Mouse (Mus musculus) MEL (cell line): ENCODE results near the gene Vax1. TPM values are rescaled to one million over a fixed set of nuclear protein-coding genes. Genes with fewer than 3 reads are reported as not detected.

Experiments used
- DNase-seq: peaks from one replicate; pipeline ENCODE4 v3.0.0; 2011; ENCODE audit warnings: low read depth, low spot score
- H3K27ac ChIP-seq: 2 replicates; pipeline ENCODE4 v1.5.1; 2012; ENCODE audit warnings: low read depth, mild to moderate bottlenecking, control low read depth, low read length, moderate library complexity; ENCODE audit not compliant: control insufficient read depth
- H3K27me3 ChIP-seq, 2 experiments: fragments of 150-350 bp in 1 of 2; sonication (generic) in 1 of 2; 2 replicates each; pipeline ENCODE4 v1.6.1; 2012; ENCODE audit warnings: low read length in 2 of 2, mild to moderate bottlenecking in 2 of 2, improper control_type of control experiment in 1 of 2, moderate library complexity in 1 of 2; ENCODE audit not compliant: insufficient read depth in 2 of 2, control insufficient read depth in 1 of 2
- H3K36me3 ChIP-seq, 2 experiments: 2 replicates each; pipeline ENCODE4 v1.6.1; 2012 to 2014; ENCODE audit warnings: low read length in 2 of 2, improper control_type of control experiment in 1 of 2, inconsistent platforms in 1 of 2, mild to moderate bottlenecking in 1 of 2; ENCODE audit not compliant: insufficient read depth in 2 of 2, control insufficient read depth in 1 of 2
- H3K4me1 ChIP-seq, 2 experiments: fragments of 150-350 bp in 1 of 2; sonication (generic) in 1 of 2; 2 replicates each; pipeline ENCODE4 v1.6.1; 2012; ENCODE audit warnings: low read length in 2 of 2, improper control_type of control experiment in 1 of 2, mild to moderate bottlenecking in 1 of 2; ENCODE audit not compliant: insufficient read depth in 2 of 2, control insufficient read depth in 1 of 2
- H3K4me3 ChIP-seq, 2 experiments: fragments of 150-350 bp in 1 of 2; sonication (generic) in 1 of 2; 2 replicates each; pipeline ENCODE4 v1.5.1; 2012; ENCODE audit warnings: low read depth in 2 of 2, low read length in 2 of 2, mild to moderate bottlenecking in 2 of 2, moderate library complexity in 2 of 2, control low read depth in 1 of 2, improper control_type of control experiment in 1 of 2; ENCODE audit not compliant: control insufficient read depth in 1 of 2, insufficient read depth in 1 of 2
- H3K79me2 ChIP-seq: 2 replicates; pipeline ENCODE4 v1.6.1; 2012; ENCODE audit warnings: mild to moderate bottlenecking, low read length, moderate library complexity; ENCODE audit not compliant: control insufficient read depth, poor library complexity, insufficient read depth
- H3K9ac ChIP-seq: 2 replicates; pipeline ENCODE4 v1.6.1; 2012; ENCODE audit warnings: low read depth, mild to moderate bottlenecking, control low read depth, low read length, moderate library complexity; ENCODE audit not compliant: control insufficient read depth, poor library complexity, severe bottlenecking
- H3K9me3 ChIP-seq: fragments of 150-350 bp; sonication (generic); replicated peaks from 2 replicates; pipeline ENCODE4 v1.6.1; 2012; ENCODE audit warnings: mild to moderate bottlenecking, low read length, improper control_type of control experiment, moderate library complexity; ENCODE audit not compliant: insufficient read depth
- CHD2 ChIP-seq: IDR thresholded peaks from 2 replicates; pipeline ENCODE4 v1.6.1; 2011; ENCODE audit warnings: low read length, improper control_type of control experiment
- CTCF ChIP-seq, 3 experiments: IDR thresholded peaks in 2 of 3; conservative IDR thresholded peaks in 1 of 3; 2 replicates each; pipeline ENCODE4 v1.5.1; 2011 to 2012; ENCODE audit warnings: low read length in 3 of 3, low read depth in 2 of 3, mild to moderate bottlenecking in 2 of 3, improper control_type of control experiment in 1 of 3, inconsistent platforms in 1 of 3, mixed read lengths in 1 of 3, moderate library complexity in 1 of 3; ENCODE audit not compliant: control insufficient read depth in 1 of 3, insufficient read depth in 1 of 3, poor library complexity in 1 of 3, severe bottlenecking in 1 of 3
- E2F4 ChIP-seq: IDR thresholded peaks from 2 replicates; pipeline ENCODE4 v1.6.1; 2011; ENCODE audit warnings: low read depth, low read length, improper control_type of control experiment, borderline replicate concordance
- GABPA ChIP-seq: IDR thresholded peaks from 2 replicates; pipeline ENCODE4 v1.6.1; 2012; ENCODE audit warnings: low read depth, mild to moderate bottlenecking, inconsistent platforms, low read length, improper control_type of control experiment, moderate library complexity
- JUND ChIP-seq: IDR thresholded peaks from 2 replicates; pipeline ENCODE4 v1.6.1; 2011; ENCODE audit warnings: low read depth, mild to moderate bottlenecking, improper control_type of control experiment, low read length
- MXI1 ChIP-seq: IDR thresholded peaks from 2 replicates; pipeline ENCODE4 v1.6.1; 2011; ENCODE audit warnings: mild to moderate bottlenecking, low read depth, low read length, improper control_type of control experiment
- NELFE ChIP-seq: IDR thresholded peaks from 2 replicates; pipeline ENCODE4 v1.6.1; 2011; ENCODE audit warnings: low read depth, low read length, improper control_type of control experiment
- POLR2A ChIP-seq, 2 experiments: IDR thresholded peaks; 2 replicates each; pipeline ENCODE4 v1.6.1; 2011 to 2012; ENCODE audit warnings: low read length in 2 of 2, mild to moderate bottlenecking in 2 of 2, control low read depth in 1 of 2, improper control_type of control experiment in 1 of 2, low read depth in 1 of 2, moderate library complexity in 1 of 2; ENCODE audit not compliant: control insufficient read depth in 1 of 2, insufficient read depth in 1 of 2, poor library complexity in 1 of 2
- POLR2AphosphoS5 ChIP-seq: IDR thresholded peaks from 2 replicates; pipeline ENCODE4 v1.6.1; 2012; ENCODE audit warnings: low read depth, borderline replicate concordance, mild to moderate bottlenecking, inconsistent platforms, low read length, moderate library complexity, mixed read lengths
- RAD21 ChIP-seq: IDR thresholded peaks from 2 replicates; pipeline ENCODE4 v1.6.1; 2011; ENCODE audit warnings: mild to moderate bottlenecking, low read depth, low read length, improper control_type of control experiment
- SIN3A ChIP-seq: IDR thresholded peaks from 2 replicates; pipeline ENCODE4 v1.6.1; 2012; ENCODE audit warnings: low read length, improper control_type of control experiment, inconsistent platforms
- SMC3 ChIP-seq: IDR thresholded peaks from 2 replicates; pipeline ENCODE4 v1.6.1; 2011; ENCODE audit warnings: low read depth, low read length, improper control_type of control experiment
- TBP ChIP-seq: IDR thresholded peaks from 2 replicates; pipeline ENCODE4 v1.8.0; 2011; ENCODE audit warnings: low read depth, low read length, improper control_type of control experiment
- USF1 ChIP-seq: IDR thresholded peaks from 2 replicates; pipeline ENCODE4 v1.6.1; 2014; ENCODE audit warnings: low read depth, mild to moderate bottlenecking, inconsistent platforms, low read length, improper control_type of control experiment, moderate library complexity
- ZC3H11A ChIP-seq: IDR thresholded peaks from 2 replicates; pipeline ENCODE4 v1.6.1; 2012; ENCODE audit warnings: low read depth, mild to moderate bottlenecking, inconsistent platforms, low read length, improper control_type of control experiment
- ZMIZ1 ChIP-seq: IDR thresholded peaks from 2 replicates; pipeline ENCODE4 v1.6.1; 2012; ENCODE audit warnings: low read depth, mild to moderate bottlenecking, inconsistent platforms, low read length, improper control_type of control experiment, moderate library complexity
- ZNF384 ChIP-seq: IDR thresholded peaks from 2 replicates; pipeline ENCODE4 v1.6.1; 2012; ENCODE audit warnings: low read depth, mild to moderate bottlenecking, inconsistent platforms, low read length, improper control_type of control experiment
- polyA plus RNA-seq, 2 experiments: library from polyadenylated mRNA; stranded (reverse) in 1 of 2; unstranded in 1 of 2; fragments of >175 nt in 1 of 2; fragments of >200 nt in 1 of 2; gene quantifications; 2 replicates each; pipeline versions ENCODE4 v1.2.1 to v1.2.4; 2012; ENCODE audit warnings: low replicate concordance in 2 of 2, low read depth in 1 of 2; ENCODE audit not compliant: insufficient read length in 2 of 2, insufficient read depth in 1 of 2, missing spikeins in 1 of 2
- total RNA-seq: library from RNA; depleted of rRNA; stranded (reverse); fragments of 300-350 nt; gene quantifications from 2 replicates; pipeline ENCODE4 v1.2.3, GENCODE M21; 2012

Vax1 gene
- total and polyA plus RNA-seq, 3 experiments, result not detected

GRCm38 (mm10) chr19:59196111-59196666 lies 26.3 kb upstream of the Vax1 start:
- no peaks in the 10 kb centered on the region for H3K4me1 ChIP-seq
- no peaks in the 10 kb centered on the region for H3K79me2 ChIP-seq
- peaks cover 0 to 2% of the 10 kb centered on the region in 2 experiments; a peak in 1 of 4 replicates for H3K27me3 ChIP-seq
- H3K36me3 ChIP-seq, result no peaks in the 10 kb centered on the region
- DNase-seq, result no peak
- H3K27ac ChIP-seq, result no peak overlapping the region
- no peaks in the 10 kb centered on the region for H3K9me3 ChIP-seq
- H3K9ac ChIP-seq, result no peak overlapping the region
- no peak for TF ChIP-seq JUND
- TF ChIP-seq CTCF (IDR thresholded peaks at IDR 0.05 in 2 of 3, conservative IDR thresholded peaks at IDR 0.05 in 1 of 3; ENCODE audit: control insufficient read depth in 1 of 3, insufficient read depth in 1 of 3, low read depth in 2 of 3, low read length in 3 of 3, poor library complexity in 1 of 3, severe bottlenecking in 1 of 3), result 0 out of 6 replicates have a peak, but pooled peaks of 1 of the 3 experiments have one; percentile 15
- TF ChIP-seq, all 39 proteins: peak for 1
- H3K4me3 ChIP-seq, result no peak overlapping the region

- no peaks in the 10 kb centered on the region for H3K4me1 ChIP-seq
- no peak overlapping the region for H3K4me3 ChIP-seq
- TF ChIP-seq TBP (no peak), ZMIZ1 (no peak), CHD2 (no peak), JUND (no peak), E2F4 (no peak), SMC3 (no peak), MXI1 (no peak), POLR2AphosphoS5 (no peak)
- no peaks in the 10 kb centered on the region for H3K36me3 ChIP-seq
- DNase-seq, result no peak
- H3K27me3 ChIP-seq, result peaks cover 1 to 2% of the 10 kb centered on the region in 2 experiments; a peak in 2 of 4 replicates
- H3K9me3 ChIP-seq, result no peaks in the 10 kb centered on the region
- H3K9ac ChIP-seq, result no peak overlapping the region
- no peaks in the 10 kb centered on the region for H3K79me2 ChIP-seq
- H3K27ac ChIP-seq, result no peak overlapping the region
Observed at GRCm38 (mm10) chr19:59195181-59195770, 25.4 kb upstream of the Vax1 start.

DNA sequence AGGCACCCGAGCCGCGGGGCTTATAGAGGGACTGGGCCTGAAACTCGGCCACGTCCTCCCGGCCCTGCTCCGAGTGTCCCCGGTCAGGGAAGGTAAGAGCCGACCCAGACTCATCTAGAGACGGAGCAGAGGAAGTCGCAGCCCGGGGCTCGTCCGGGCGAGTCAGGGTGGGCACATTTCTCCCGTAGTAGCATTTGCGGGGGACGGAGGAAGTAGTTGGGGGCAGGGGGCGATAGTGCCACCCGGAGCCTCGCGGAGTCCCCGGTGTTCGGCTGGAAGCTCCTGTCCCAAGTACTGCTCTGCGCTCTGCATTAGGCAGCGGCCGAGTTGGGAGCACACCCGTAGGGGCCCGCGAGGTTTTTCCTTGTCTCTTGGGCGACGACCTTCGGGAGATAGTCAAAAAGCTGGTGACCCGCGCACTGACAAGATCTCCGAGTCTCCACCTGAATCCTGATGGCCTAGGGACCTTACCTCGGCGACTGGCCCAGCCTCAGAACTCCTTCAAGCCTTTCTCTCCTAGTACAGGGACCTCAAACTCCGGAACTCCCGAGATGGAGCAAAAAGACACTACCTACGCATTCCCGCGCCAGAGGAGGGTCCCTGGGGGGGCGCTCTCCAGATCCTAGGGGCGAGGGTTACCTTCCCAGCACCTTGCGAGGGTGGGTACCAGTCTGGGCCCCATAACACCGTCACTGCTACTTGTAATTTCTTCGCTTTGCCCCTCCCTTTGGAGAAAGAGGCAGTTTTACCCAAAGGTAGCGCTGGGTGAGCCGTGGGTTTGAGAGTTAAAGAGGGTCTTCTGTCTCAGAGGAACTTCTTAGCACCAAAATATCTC lies 24.3 kb upstream of the Vax1 start:
- H3K27me3 ChIP-seq, result peaks cover 1 to 2% of the 10 kb centered on the region in 2 experiments; a peak in 2 of 4 replicates
- H3K9me3 ChIP-seq, result no peaks in the 10 kb centered on the region
- no peaks in the 10 kb centered on the region for H3K36me3 ChIP-seq
- no peak overlapping the region for H3K9ac ChIP-seq
- DNase-seq, result no peak
- no peaks in the 10 kb centered on the region for H3K4me1 ChIP-seq
- no peak overlapping the region for H3K27ac ChIP-seq
- H3K79me2 ChIP-seq, result no peaks in the 10 kb centered on the region
- H3K4me3 ChIP-seq, result no peak overlapping the region
- TF ChIP-seq ZNF384, result no peak
- TF ChIP-seq SIN3A, result no peak
- no peak for TF ChIP-seq RAD21
- no peak for TF ChIP-seq NELFE
- TF ChIP-seq POLR2A (IDR thresholded peaks at IDR 0.05; ENCODE audit: control insufficient read depth in 1 of 2, insufficient read depth in 1 of 2, low read depth in 1 of 2, low read length in 2 of 2, poor library complexity in 1 of 2), result no peak
- TF ChIP-seq USF1, result no peak
- TF ChIP-seq ZC3H11A, result no peak
- TF ChIP-seq GABPA, result no peak
